Mouse (Mus musculus) small intestine, adult 2 months (tissue): ENCODE results near the gene Trappc2l.

Experiments
- CTCF ChIP-seq: fragments of 200-500 bp; IDR thresholded peaks from 2 replicates; pipeline ENCODE4 v1.5.1; 2012; ENCODE audit warnings: low read depth, mild to moderate bottlenecking, control low read depth, inconsistent platforms, low read length, moderate library complexity, mixed read lengths; ENCODE audit not compliant: insufficient replicate concordance, insufficient read length; ENCODE audit errors: extremely low read depth
- POLR2A ChIP-seq: fragments of 200-500 bp; IDR thresholded peaks from 2 replicates; pipeline ENCODE4 v1.6.1; 2012; ENCODE audit warnings: low read depth, mild to moderate bottlenecking, control low read depth, inconsistent platforms, low read length, moderate library complexity

GRCm38 (mm10) chr8:122567361-122568108, 43.9 kb upstream of the Trappc2l start, which contains the start of gene Cdt1:
- TF ChIP-seq POLR2A (peak; percentile 56), CTCF (0 out of 2 replicates have a peak, but pooled peaks have one; percentile 15)
